Mouse (Mus musculus): Measurements from ENCODE around the gene Arl4d. TPM values are rescaled to one million over a fixed set of nuclear protein-coding genes. Genes with fewer than 3 reads are reported as not detected.

The Arl4d gene
- polyA plus RNA-seq, 1 experiment from 2014 or later = 7.9 TPM

DNA sequence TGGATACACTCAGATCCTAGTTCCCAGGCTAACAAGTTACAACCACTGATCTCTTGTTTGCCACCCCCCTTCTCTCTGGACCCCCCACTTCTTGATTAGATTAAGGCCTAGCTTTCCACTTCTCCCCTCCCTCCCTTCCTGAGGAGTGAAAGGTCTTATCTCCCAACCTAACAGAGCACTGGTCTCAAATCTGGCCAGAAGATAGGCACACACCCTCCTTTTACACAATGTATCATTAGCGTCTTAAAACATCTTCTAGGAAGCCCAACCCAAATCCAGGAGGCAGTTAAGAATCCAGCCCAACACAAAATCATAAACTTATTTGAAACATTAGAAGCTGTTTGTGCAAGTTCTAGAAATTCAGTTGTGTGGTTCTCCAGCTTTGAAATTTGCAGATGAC is 5.0 kb downstream of the Arl4d start:
- Histone ChIP-seq H3K36me3 (ENCODE audit: insufficient read depth, low read length) (no peaks in the 10 kb centered on the region), H3K27me3 (ENCODE audit: insufficient read depth, low read length) (no peaks in the 10 kb centered on the region), H3K4me3 (replicated peaks; ENCODE audit: low read depth, low read length) (no peak overlapping the region), H3K27ac (no peak overlapping the region), H3K9ac (ENCODE audit: low read depth, low read length) (no peak overlapping the region), H3K4me1 (replicated peaks; ENCODE audit: insufficient read depth, low read length) (peaks cover 11% of the 10 kb centered on the region), H3K9me3 (replicated peaks; ENCODE audit: low read length) (no peaks in the 10 kb centered on the region), H3K4me2 (ENCODE audit: low read length) (no peak overlapping the region)
- WGBS = 88% methylated on average over 1 of the region's 1 CpGs
- no peak for DNase-seq (ENCODE audit: low spot score)
- ATAC-seq (replicated peaks; ENCODE audit: low FRiP score, low read depth) = no peak
- no peak for TF ChIP-seq CTCF (IDR thresholded peaks at IDR 0.05; ENCODE audit: low read depth)

DNA sequence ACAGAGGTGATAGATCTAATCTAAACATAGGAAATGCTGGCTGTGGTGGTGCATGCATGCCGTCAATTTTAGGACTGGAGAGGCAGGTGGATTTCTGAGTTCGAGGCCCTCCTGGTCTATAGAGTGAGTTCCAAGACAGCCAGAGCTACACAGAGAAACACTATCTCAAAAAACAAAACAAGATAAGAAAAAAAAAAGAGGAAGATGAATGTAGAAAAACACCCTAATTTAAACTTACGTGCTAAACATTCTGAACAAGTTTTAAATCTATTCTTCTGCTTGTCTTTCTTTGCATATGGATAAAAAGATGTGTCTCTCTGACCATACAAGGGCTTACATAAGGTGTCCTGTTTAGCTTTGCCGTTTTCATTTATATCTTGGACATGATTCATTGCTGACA is 5.9 kb downstream of the Arl4d start:
- ATAC-seq (replicated peaks; ENCODE audit: low FRiP score, low read depth) = no peak
- Histone ChIP-seq H3K27me3 (ENCODE audit: insufficient read depth, low read length) (no peaks in the 10 kb centered on the region), H3K9ac (ENCODE audit: low read depth, low read length) (no peak overlapping the region), H3K9me3 (replicated peaks; ENCODE audit: low read length) (no peaks in the 10 kb centered on the region), H3K4me1 (replicated peaks; ENCODE audit: insufficient read depth, low read length) (peaks cover 11% of the 10 kb centered on the region), H3K4me3 (replicated peaks; ENCODE audit: low read depth, low read length) (no peak overlapping the region), H3K27ac (no peak overlapping the region), H3K4me2 (ENCODE audit: low read length) (no peak overlapping the region), H3K36me3 (ENCODE audit: insufficient read depth, low read length) (no peaks in the 10 kb centered on the region)
- DNase-seq (ENCODE audit: low spot score) = no peak
- TF ChIP-seq CTCF (IDR thresholded peaks at IDR 0.05; ENCODE audit: low read depth) = no peak
- WGBS = 82% methylated on average over 4 of the region's 4 CpGs

DNA sequence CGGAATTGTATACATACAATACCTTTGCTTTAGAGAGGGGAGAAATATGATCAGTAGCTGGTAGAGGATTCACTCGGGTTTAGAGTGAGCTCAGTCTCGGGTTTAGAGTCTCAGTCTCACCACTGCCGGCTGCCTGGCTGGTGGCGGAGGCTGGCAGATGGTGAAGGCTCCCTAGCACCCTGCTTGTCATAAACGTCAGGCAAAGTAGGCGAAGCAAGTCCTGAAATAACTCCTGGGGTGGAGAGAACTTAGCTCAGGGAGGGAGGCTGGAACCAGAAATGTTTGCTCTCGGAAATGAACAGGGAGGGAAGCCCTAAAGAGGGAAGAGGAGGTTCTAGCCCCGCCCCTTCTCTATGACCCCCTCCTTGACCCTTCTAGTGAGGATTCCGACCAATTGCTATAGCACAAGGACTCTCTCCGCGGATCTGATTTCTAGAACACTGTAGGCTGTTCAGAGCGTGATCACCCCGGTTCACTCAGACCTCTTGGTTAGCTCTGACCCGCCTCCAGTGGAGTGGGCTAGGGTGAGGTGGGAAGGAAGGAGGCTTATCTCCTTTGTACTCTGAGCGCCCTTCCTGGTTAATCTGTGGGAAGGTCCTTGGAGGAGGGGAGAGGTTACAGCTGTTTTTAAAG is 7.8 kb downstream of the Arl4d start:
- WGBS = 20% methylated on average over 16 of the region's 16 CpGs
- Histone ChIP-seq H3K9ac (ENCODE audit: low read depth, low read length) (no peak overlapping the region), H3K27ac (peak overlapping the region; percentile 61), H3K4me3 (replicated peaks; ENCODE audit: low read depth, low read length) (no peak overlapping the region), H3K9me3 (replicated peaks; ENCODE audit: low read length) (no peaks in the 10 kb centered on the region), H3K27me3 (ENCODE audit: insufficient read depth, low read length) (no peaks in the 10 kb centered on the region), H3K4me2 (ENCODE audit: low read length) (peak overlapping the region; percentile 19), H3K4me1 (replicated peaks; ENCODE audit: insufficient read depth, low read length) (peaks cover 6% of the 10 kb centered on the region), H3K36me3 (ENCODE audit: insufficient read depth, low read length) (no peaks in the 10 kb centered on the region)
- DNase-seq (ENCODE audit: low spot score) (peak; percentile 61), ATAC-seq (replicated peaks; ENCODE audit: low FRiP score, low read depth) (no peak)
- no peak for TF ChIP-seq CTCF (IDR thresholded peaks at IDR 0.05; ENCODE audit: low read depth)

DNA sequence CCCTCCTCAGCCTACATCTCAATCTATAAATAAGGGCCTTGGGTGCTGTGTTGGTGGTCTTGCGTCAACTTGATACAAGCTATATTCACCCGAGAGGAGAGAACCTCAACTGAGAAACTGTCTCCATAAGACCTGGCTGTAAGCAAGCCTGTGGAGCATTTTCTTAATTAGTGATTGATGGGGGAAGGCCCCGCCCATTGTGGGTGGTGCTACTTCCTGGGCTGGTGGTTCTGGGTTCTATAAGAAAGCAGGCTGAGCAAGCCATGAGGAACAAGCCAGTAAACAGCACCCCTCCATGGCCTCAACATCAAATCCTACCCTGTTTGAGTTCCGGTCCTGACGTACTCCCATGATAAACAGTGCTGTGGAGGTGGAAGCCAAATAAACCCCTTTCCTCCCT is 8.8 kb downstream of the Arl4d start:
- no peak overlapping the region for H3K4me2 ChIP-seq (ENCODE audit: low read length)
- ATAC-seq (replicated peaks; ENCODE audit: low FRiP score, low read depth) (no peak), DNase-seq (ENCODE audit: low spot score) (no peak)
- no peak overlapping the region for H3K4me3 ChIP-seq (replicated peaks; ENCODE audit: low read depth, low read length)
- H3K27me3 ChIP-seq (ENCODE audit: insufficient read depth, low read length) = no peaks in the 10 kb centered on the region
- no peak overlapping the region for H3K9ac ChIP-seq (ENCODE audit: low read depth, low read length)
- 90% methylated on average over 5 of the region's 5 CpGs for WGBS
- TF ChIP-seq CTCF (IDR thresholded peaks at IDR 0.05; ENCODE audit: low read depth) = no peak
- H3K27ac ChIP-seq = 0 out of 2 replicates have a peak overlapping the region, but pooled peaks have one; percentile 61
- peaks cover 6% of the 10 kb centered on the region; the same call in 1 of the 2 replicates for H3K4me1 ChIP-seq (replicated peaks; ENCODE audit: insufficient read depth, low read length)
- no peaks in the 10 kb centered on the region for H3K36me3 ChIP-seq (ENCODE audit: insufficient read depth, low read length)
- H3K9me3 ChIP-seq (replicated peaks; ENCODE audit: low read length) = no peaks in the 10 kb centered on the region

DNA sequence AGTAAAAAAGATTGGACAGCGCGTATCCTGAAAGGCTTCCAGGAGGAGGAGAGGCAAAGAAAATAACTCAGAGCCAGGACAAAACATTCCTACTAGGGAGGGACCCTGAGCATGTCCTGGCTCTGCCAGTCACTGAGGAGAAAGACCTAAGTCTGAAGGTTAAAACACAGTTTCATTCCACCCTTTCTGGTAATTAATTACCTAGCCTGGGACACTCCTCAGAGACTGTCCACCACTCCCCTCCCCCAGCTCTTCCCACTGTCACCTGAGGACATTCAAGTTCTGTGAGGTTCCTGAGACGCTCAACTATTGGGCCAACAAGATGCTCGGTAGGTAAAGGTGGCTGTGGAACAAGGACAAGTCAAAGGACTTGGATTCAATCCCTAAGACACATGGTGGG is 10.0 kb downstream of the Arl4d start:
- WGBS = 70% methylated on average over 4 of the region's 4 CpGs
- ATAC-seq (replicated peaks; ENCODE audit: low FRiP score, low read depth) (peak; percentile 61; the same call in 1 of the 2 replicates), DNase-seq (ENCODE audit: low spot score) (peak; percentile 32)
- peaks cover 3% of the 10 kb centered on the region; the same call in 1 of the 2 replicates for H3K4me1 ChIP-seq (replicated peaks; ENCODE audit: insufficient read depth, low read length)
- no peak overlapping the region for H3K27ac ChIP-seq
- no peak overlapping the region for H3K9ac ChIP-seq (ENCODE audit: low read depth, low read length)
- no peak overlapping the region for H3K4me2 ChIP-seq (ENCODE audit: low read length)
- H3K4me3 ChIP-seq (replicated peaks; ENCODE audit: low read depth, low read length) = no peak overlapping the region
- H3K36me3 ChIP-seq (ENCODE audit: insufficient read depth, low read length) = no peaks in the 10 kb centered on the region
- H3K27me3 ChIP-seq (ENCODE audit: insufficient read depth, low read length) = no peaks in the 10 kb centered on the region
- no peak for TF ChIP-seq CTCF (IDR thresholded peaks at IDR 0.05; ENCODE audit: low read depth)
- H3K9me3 ChIP-seq (replicated peaks; ENCODE audit: low read length) = no peaks in the 10 kb centered on the region

DNA sequence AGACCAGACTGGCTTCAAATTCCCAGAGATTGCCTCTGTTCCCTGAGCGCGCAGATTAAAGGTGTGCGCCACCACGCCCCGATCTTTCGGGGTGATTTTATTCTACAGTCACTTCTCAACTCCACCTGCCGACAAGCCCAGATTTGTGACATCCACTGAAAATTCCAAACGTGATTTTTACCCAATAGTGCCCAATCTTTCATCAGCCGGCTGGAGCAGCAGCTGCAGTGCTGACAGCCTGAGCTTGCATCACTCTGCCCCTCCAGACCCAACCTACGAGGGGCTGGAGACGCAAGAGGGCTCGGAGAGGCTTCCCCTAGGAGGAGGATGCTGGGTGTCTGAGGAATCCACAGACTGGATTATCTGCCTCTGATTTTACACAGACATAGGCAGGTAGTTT is 12.3 kb downstream of the Arl4d start:
- Histone ChIP-seq H3K4me1 (replicated peaks; ENCODE audit: insufficient read depth, low read length) (peaks cover 3% of the 10 kb centered on the region; the same call in 1 of the 2 replicates), H3K27me3 (ENCODE audit: insufficient read depth, low read length) (no peaks in the 10 kb centered on the region), H3K27ac (no peak overlapping the region), H3K9me3 (replicated peaks; ENCODE audit: low read length) (no peaks in the 10 kb centered on the region), H3K36me3 (ENCODE audit: insufficient read depth, low read length) (no peaks in the 10 kb centered on the region), H3K4me3 (replicated peaks; ENCODE audit: low read depth, low read length) (no peak overlapping the region), H3K4me2 (ENCODE audit: low read length) (no peak overlapping the region), H3K9ac (ENCODE audit: low read depth, low read length) (no peak overlapping the region)
- TF ChIP-seq CTCF (IDR thresholded peaks at IDR 0.05; ENCODE audit: low read depth) = no peak
- DNase-seq (ENCODE audit: low spot score) (no peak), ATAC-seq (replicated peaks; ENCODE audit: low FRiP score, low read depth) (no peak)
- WGBS = 78% methylated on average over 12 of the region's 12 CpGs

DNA sequence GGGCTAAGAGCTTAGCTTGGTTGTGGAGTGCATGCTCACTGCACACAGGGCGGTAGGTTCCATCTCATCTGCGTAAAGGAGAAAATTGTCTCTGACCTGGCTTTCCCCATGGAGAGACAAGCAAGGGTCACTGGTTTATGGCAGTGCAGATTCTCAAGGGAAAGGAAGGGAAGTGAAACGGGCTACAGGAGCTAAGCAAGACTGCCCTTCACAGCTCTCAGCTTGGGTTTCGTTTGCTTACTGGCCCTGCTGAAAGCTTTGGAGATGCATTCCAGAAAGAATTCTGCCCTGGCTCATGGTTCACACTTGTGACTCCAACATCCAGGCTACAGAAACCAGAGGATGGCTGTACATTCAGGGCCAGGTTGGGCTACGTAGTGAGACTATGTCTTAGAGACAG is 13.4 kb downstream of the Arl4d start:
- no peak for ATAC-seq (replicated peaks; ENCODE audit: low FRiP score, low read depth)

More for the DNA sequence above, 13.4 kb downstream of the Arl4d start:
- no peak overlapping the region for H3K4me2 ChIP-seq (ENCODE audit: low read length)
- peak; percentile 64 for DNase-seq (ENCODE audit: low spot score)
- 36% methylated on average over 5 of the region's 5 CpGs for WGBS
- H3K9ac ChIP-seq (ENCODE audit: low read depth, low read length) = no peak overlapping the region
- no peaks in the 10 kb centered on the region for H3K27me3 ChIP-seq (ENCODE audit: insufficient read depth, low read length)
- no peaks in the 10 kb centered on the region for H3K4me1 ChIP-seq (replicated peaks; ENCODE audit: insufficient read depth, low read length)
- TF ChIP-seq CTCF (IDR thresholded peaks at IDR 0.05; ENCODE audit: low read depth) = no peak
- H3K9me3 ChIP-seq (replicated peaks; ENCODE audit: low read length) = no peaks in the 10 kb centered on the region
- H3K27ac ChIP-seq = peak overlapping the region; percentile 31; the same call in 1 of the 2 replicates
- H3K4me3 ChIP-seq (replicated peaks; ENCODE audit: low read depth, low read length) = no peak overlapping the region
- no peaks in the 10 kb centered on the region for H3K36me3 ChIP-seq (ENCODE audit: insufficient read depth, low read length)
